Mouse (Mus musculus) adrenal gland, postnatal 4 days (tissue): ENCODE data around the gene Pkn2. TPM values are rescaled to one million over a fixed set of nuclear protein-coding genes. Genes with fewer than 3 reads are reported as not detected.

Source experiments
- DNase-seq, 2 experiments: peaks; one replicate each; pipeline ENCODE4 v3.0.0; 2021 to 2022; ENCODE audit warnings: low spot score in 2 of 2, mixed read lengths in 2 of 2
- total RNA-seq, 2 experiments: library from RNA; stranded (reverse); gene quantifications; 2 replicates each; pipeline ENCODE4 v1.2.3; 2021

Pkn2 gene
- total RNA-seq, 2 experiments from 2014 or later: 81.9 to 88.9 TPM

DNA sequence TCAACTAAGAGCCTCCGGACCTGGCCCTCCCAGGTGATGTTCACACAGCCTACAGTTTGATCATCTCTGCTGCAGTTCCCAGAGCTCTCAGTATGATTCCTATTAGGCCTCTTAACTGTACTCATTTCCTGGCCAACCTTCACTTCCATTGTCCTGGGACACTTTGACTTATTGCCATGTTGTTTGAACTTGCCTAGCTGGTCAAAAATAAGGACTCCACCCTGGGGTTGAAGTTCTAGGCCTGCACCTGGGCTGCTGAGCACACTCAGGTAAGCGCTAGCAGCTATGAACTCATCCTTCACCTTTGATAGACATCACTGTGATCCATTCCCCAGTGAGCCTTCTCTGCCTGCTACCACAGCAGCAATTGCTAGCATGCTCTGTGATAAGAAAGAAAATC lies 136.7 kb downstream of the Pkn2 start:
- DNase-seq: no peak

DNA sequence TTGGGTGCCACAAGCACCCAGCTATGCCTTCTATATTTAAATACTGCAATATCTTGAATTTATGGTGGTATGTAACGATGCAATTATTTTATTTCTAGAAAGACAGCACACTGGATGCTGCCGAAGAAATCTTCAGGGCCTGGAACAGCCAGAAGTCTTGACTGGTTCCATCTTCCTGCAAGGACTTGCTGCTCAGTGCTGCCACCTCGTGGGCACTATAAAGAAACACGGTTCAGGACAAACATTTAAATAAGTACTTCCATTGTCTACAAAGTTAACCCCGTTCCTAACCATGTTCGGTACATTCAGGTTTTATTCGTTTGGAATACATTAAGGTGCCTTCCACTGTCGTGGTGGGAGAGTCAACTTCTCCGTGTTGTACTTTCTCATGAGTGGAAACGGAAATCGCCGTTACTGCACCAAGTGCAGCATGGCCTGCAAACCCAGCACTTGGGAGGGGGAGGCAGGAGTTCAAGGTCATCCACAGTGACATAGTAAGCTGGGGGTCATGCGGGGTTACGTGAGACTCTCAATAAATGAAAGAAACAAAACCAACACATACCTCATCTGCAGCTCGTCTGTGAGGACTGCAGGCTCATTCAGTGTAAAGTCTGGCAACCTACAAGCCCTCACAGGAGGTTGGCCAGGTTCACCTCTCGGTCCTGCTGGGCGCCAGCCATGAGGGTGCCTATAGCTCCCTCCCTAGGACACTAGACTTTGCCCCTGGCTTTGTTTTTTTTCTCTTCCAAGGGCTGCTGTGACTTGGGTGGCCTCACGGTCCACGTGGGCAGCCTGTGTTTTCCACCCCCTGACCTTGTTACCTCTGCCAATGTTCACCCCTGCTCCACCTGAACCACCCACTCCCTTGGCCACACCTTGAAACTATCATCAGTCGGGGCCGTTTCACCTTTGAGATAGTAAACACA lies 137.6 kb downstream of the Pkn2 start:
- no peak for DNase-seq

Other genes starting within 250 kb of the Pkn2 start
- 10 to 100 TPM; 12.8 to 38.7 TPM for gene Kyat3, start 181.0 kb downstream of the Pkn2 start, total RNA-seq
- 10 to 100 TPM; 63.9 to 69.3 TPM for gene Gtf2b, start 117.0 kb downstream of the Pkn2 start, total RNA-seq